Mouse (Mus musculus) retina, embryonic 14.5 days (tissue): ENCODE data around the gene B3gnt2.

Experiments used
- DNase-seq: peaks from one replicate; pipeline ENCODE4 v3.0.0-alpha.2; 2015; ENCODE audit warnings: low spot score

The B3gnt2 gene

GRCm38 (mm10) chr11:22871628-22872306, 11.0 kb upstream of the B3gnt2 start:
- no peak for DNase-seq

- no peak for DNase-seq
Measured at GRCm38 (mm10) chr11:22868582-22868981, 7.8 kb upstream of the B3gnt2 start.

- no peak for DNase-seq
Measured at GRCm38 (mm10) chr11:22867691-22868090, 6.9 kb upstream of the B3gnt2 start.

- DNase-seq = no peak
Measured at GRCm38 (mm10) chr11:22865635-22866246, 5.0 kb upstream of the B3gnt2 start.

- DNase-seq = peak; percentile 61
Measured at GRCm38 (mm10) chr11:22864305-22865060, 3.7 kb upstream of the B3gnt2 start.

GRCm38 (mm10) chr11:22863581-22863980, 2.8 kb upstream of the B3gnt2 start:
- DNase-seq = no peak

GRCm38 (mm10) chr11:22861315-22861714, 554 bp upstream of the B3gnt2 start:
- no peak for DNase-seq

- peak; percentile 82 for DNase-seq
Measured at GRCm38 (mm10) chr11:22859633-22860334, 977 bp downstream of the B3gnt2 start.

- no peak for DNase-seq
Measured at GRCm38 (mm10) chr11:22859301-22859632, 1.5 kb downstream of the B3gnt2 start.

- peak; percentile 23 for DNase-seq
Measured at GRCm38 (mm10) chr11:22858441-22859300, 2.1 kb downstream of the B3gnt2 start.

GRCm38 (mm10) chr11:22857705-22858440, 2.9 kb downstream of the B3gnt2 start:
- peak; percentile 30 for DNase-seq

- DNase-seq = no peak
Measured at GRCm38 (mm10) chr11:22857106-22857704, 3.6 kb downstream of the B3gnt2 start.

- no peak for DNase-seq
Measured at GRCm38 (mm10) chr11:22856371-22856965, 4.3 kb downstream of the B3gnt2 start.

- no peak for DNase-seq
Measured at GRCm38 (mm10) chr11:22854571-22854970, 6.2 kb downstream of the B3gnt2 start.

GRCm38 (mm10) chr11:22853477-22854157, 7.1 kb downstream of the B3gnt2 start:
- no peak for DNase-seq

- DNase-seq = no peak
Measured at GRCm38 (mm10) chr11:22852510-22852909, 8.3 kb downstream of the B3gnt2 start.

- no peak for DNase-seq
Measured at GRCm38 (mm10) chr11:22851416-22851815, 9.3 kb downstream of the B3gnt2 start.

- DNase-seq = no peak
Measured at GRCm38 (mm10) chr11:22850077-22850476, 10.7 kb downstream of the B3gnt2 start.

- DNase-seq = no peak
Measured at GRCm38 (mm10) chr11:22848649-22849195, 12.0 kb downstream of the B3gnt2 start.
